Mouse (Mus musculus) small intestine, adult 2 months (tissue): ENCODE results near the gene Nostrin. TPM values are rescaled to one million over a fixed set of nuclear protein-coding genes. Genes with fewer than 3 reads are reported as not detected.

Experiments
- H3K27ac ChIP-seq: fragments of 200-500 bp; 2 replicates; pipeline ENCODE4 v1.5.1; 2012; ENCODE audit warnings: low read depth, low read length, control low read depth, inconsistent platforms; ENCODE audit not compliant: insufficient read depth
- H3K27me3 ChIP-seq: fragments of 200-500 bp; 2 replicates; pipeline ENCODE4 v1.6.1; 2012; ENCODE audit warnings: mild to moderate bottlenecking, moderate library complexity, low read length, inconsistent platforms; ENCODE audit not compliant: control insufficient read depth, insufficient read depth
- H3K36me3 ChIP-seq: fragments of 200-500 bp; 2 replicates; pipeline ENCODE4 v1.6.1; 2012; ENCODE audit warnings: mild to moderate bottlenecking, low read length, control low read depth, inconsistent platforms; ENCODE audit not compliant: control insufficient read depth, insufficient read depth
- H3K4me1 ChIP-seq: fragments of 200-500 bp; 2 replicates; pipeline ENCODE4 v1.6.1; 2012; ENCODE audit warnings: low read length, inconsistent platforms, mixed read lengths; ENCODE audit not compliant: control insufficient read depth, insufficient read depth, insufficient read length
- H3K4me3 ChIP-seq: fragments of 200-500 bp; 2 replicates; pipeline ENCODE4 v1.5.1; 2012; ENCODE audit warnings: low read depth, mild to moderate bottlenecking, control low read depth, inconsistent platforms, low read length, moderate library complexity
- CTCF ChIP-seq: fragments of 200-500 bp; IDR thresholded peaks from 2 replicates; pipeline ENCODE4 v1.5.1; 2012; ENCODE audit warnings: low read depth, mild to moderate bottlenecking, control low read depth, inconsistent platforms, low read length, moderate library complexity, mixed read lengths; ENCODE audit not compliant: insufficient replicate concordance, insufficient read length; ENCODE audit errors: extremely low read depth
- POLR2A ChIP-seq: fragments of 200-500 bp; IDR thresholded peaks from 2 replicates; pipeline ENCODE4 v1.6.1; 2012; ENCODE audit warnings: low read depth, mild to moderate bottlenecking, control low read depth, inconsistent platforms, low read length, moderate library complexity
- WGBS: fragments of 180-500 bp; shearing (Covaris S2); methylation state at CpG from one replicate; pipeline ENCODE4 v1.1.7; 2018; 5-methylcytosine and 5-hydroxymethylcytosine counted together
- polyA plus RNA-seq: library from polyadenylated mRNA; depleted of rRNA; stranded (reverse); fragments of >200 nt; gene quantifications from 2 replicates; pipeline ENCODE4 v1.2.3, GENCODE M21; 2012

Nostrin gene
- polyA plus RNA-seq, 1 experiment: 6.3 TPM

GRCm38 (mm10) chr2:69193555-69193954 is 58.0 kb downstream of the Nostrin start:
- peaks cover 19% of the 10 kb centered on the region for H3K36me3 ChIP-seq
- H3K4me3 ChIP-seq: no peak overlapping the region
- no peaks in the 10 kb centered on the region for H3K4me1 ChIP-seq
- no peaks in the 10 kb centered on the region for H3K27me3 ChIP-seq
- no peak for TF ChIP-seq CTCF
- TF ChIP-seq POLR2A: no peak
- 69% methylated on average over 5 of the region's 5 CpGs for WGBS
- no peak overlapping the region for H3K27ac ChIP-seq

DNA sequence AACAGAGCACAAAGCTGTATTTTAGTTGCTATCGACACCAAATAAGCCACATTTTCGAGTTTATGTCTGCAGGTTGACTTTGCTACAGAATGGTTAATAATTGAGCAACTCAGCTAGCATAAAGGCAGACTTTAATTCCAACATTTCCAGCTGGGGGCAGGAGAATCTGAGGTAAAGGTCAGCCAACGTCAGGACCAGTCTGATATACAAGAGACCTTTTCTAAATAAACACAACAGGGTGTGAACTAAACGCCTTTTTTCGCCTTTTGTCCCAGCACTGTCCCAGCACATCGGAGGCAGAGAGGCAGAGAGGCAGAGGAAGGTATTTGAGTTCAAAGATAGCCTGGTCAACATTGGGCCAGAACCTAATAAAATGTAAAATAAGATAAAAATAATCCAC is 69.6 kb downstream of the Nostrin start:
- 5% methylated on average over 6 of the region's 6 CpGs for WGBS
- Histone ChIP-seq H3K27ac (no peak overlapping the region), H3K4me3 (peak overlapping the region; percentile 90)

DNA sequence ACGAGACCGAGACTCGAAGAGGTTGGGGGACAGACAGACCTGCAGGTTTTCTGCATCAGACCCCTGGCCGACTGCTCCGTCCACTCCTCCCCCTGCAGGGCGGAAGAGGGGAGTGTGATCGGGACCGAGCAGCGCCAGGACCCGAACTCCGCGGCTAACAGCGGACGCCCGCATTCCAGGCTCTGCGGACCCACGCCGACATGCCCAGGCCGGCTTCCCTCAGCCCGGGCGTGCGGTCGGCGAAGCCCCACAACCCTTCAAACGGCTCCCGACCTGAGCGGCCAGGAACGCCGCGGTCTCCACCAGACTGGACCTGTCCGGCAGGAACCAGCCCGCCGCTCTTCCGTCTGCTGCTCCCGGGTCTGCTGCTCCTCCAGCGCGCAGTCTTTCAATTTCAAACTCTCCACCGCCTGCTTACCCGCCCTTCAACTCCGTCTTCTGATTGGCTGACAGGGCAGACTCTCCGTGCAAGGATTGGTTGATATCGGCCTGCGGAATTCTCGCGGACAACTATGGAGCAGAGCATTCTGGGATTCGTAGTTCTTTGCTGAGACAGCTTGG is 70.3 kb downstream of the Nostrin start, which contains the start of gene Spc25:
Gene Spc25, minus strand, starts transcription at position 404 of the 561 bp plus-strand sequence.
- Histone ChIP-seq H3K4me1 (peaks cover 4% of the 10 kb centered on the region; the same call in 1 of the 2 replicates), H3K27me3 (no peaks in the 10 kb centered on the region), H3K36me3 (peaks cover 4% of the 10 kb centered on the region), H3K27ac (no peak within 1 kb of the TSS), H3K4me3 (peak within 1 kb of the TSS; percentile 90)
- TF ChIP-seq POLR2A (0 out of 2 replicates have a peak, but pooled peaks have one; percentile 39), CTCF (no peak)
- under 1% methylated on average over 46 of the region's 46 CpGs for WGBS

More for the DNA sequence above, 69.6 kb downstream of the Nostrin start:
- Histone ChIP-seq H3K36me3 (peaks cover 4% of the 10 kb centered on the region), H3K27me3 (no peaks in the 10 kb centered on the region), H3K4me1 (peaks cover 4% of the 10 kb centered on the region; the same call in 1 of the 2 replicates)
- TF ChIP-seq CTCF (no peak), POLR2A (no peak)

DNA sequence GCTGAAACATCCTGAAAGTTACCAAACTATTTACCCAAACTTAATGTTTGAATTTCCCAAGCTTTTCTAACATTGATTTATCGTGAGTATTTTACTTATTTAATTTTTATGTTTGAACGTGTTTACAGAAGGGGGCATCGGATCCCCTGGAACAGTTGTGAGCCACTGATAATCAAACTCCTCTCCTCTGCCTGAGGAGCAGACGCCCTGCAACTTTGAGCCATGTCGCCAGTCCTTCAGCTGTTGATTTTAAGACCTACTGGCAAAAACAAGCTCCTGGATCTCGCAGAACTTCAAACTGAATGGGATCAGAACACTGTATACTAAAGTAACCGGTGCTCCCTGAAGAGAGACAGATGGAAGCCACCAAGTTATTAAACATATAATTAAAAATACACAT is 70.9 kb downstream of the Nostrin start:
- H3K27me3 ChIP-seq: no peaks in the 10 kb centered on the region
- 18% methylated on average over 7 of the region's 7 CpGs for WGBS
- H3K4me1 ChIP-seq: peaks cover 4% of the 10 kb centered on the region; the same call in 1 of the 2 replicates
- no peak overlapping the region for H3K27ac ChIP-seq
- TF ChIP-seq POLR2A (no peak), CTCF (no peak)
- no peak overlapping the region for H3K4me3 ChIP-seq
- no peaks in the 10 kb centered on the region for H3K36me3 ChIP-seq

DNA sequence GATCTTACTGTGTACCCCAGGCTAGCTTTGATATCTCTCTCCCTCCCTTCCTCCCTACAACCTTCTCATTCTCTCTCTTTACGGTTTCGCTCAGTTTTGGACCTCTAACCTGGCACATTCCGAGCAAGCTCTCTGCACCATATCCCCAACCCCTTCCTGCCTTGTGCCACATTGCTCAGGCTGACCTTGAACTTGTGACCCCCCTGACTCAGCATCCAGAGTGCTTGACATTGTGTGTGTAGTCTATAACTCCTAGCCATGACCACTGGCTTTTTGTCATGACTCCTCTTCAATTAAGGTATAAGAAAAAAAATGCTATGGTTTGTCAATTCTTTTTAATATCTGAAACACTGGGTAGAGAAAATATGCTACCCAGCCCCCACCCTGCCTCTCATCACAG is 74.1 kb downstream of the Nostrin start:
- H3K27me3 ChIP-seq: no peaks in the 10 kb centered on the region
- no peak overlapping the region for H3K27ac ChIP-seq
- TF ChIP-seq CTCF: no peak
- no peak for TF ChIP-seq POLR2A
- H3K4me3 ChIP-seq: no peak overlapping the region
- H3K36me3 ChIP-seq: no peaks in the 10 kb centered on the region
- WGBS: 84% methylated on average over 3 of the region's 3 CpGs
- H3K4me1 ChIP-seq: peaks cover 4% of the 10 kb centered on the region; the same call in 1 of the 2 replicates

DNA sequence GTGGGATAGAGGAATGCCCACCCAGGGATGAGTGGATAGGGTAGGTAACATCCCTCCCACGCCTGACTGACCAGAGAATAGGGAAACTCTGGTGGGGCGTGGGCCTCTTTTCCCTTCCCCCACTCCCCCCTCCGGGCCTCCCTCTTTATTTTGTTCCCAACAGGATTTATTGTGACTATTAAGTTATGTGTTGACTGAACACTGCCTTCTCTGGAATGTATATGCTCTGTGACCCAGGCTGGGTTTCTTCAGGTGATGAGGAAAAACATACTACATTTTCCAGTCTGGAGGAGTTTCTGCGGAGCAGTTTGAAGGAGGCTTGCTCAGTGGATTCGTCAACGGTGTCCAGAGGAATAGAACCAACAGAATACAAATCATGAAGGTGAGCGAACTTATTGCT is 75.2 kb downstream of the Nostrin start, which contains the start of gene G6pc2:
Gene G6pc2, plus strand, starts transcription at position 301 of the 400 bp plus-strand sequence.
- Histone ChIP-seq H3K27ac (no peak within 1 kb of the TSS), H3K4me3 (no peak within 1 kb of the TSS), H3K4me1 (peaks cover 2% of the 10 kb centered on the region; the same call in 1 of the 2 replicates), H3K36me3 (no peaks in the 10 kb centered on the region), H3K27me3 (no peaks in the 10 kb centered on the region)
- 77% methylated on average over 7 of the region's 7 CpGs for WGBS
- no peak for TF ChIP-seq CTCF
- TF ChIP-seq POLR2A: no peak

GRCm38 (mm10) chr2:69212652-69213051 is 77.1 kb downstream of the Nostrin start:
- H3K36me3 ChIP-seq: no peaks in the 10 kb centered on the region
- H3K4me1 ChIP-seq: no peaks in the 10 kb centered on the region
- WGBS: 66% methylated on average over 10 of the region's 10 CpGs
- no peak overlapping the region for H3K4me3 ChIP-seq
- H3K27me3 ChIP-seq: no peaks in the 10 kb centered on the region
- TF ChIP-seq CTCF (no peak), POLR2A (no peak)
- no peak overlapping the region for H3K27ac ChIP-seq
